Mouse (Mus musculus) left cerebral cortex, postnatal 14 days (tissue): ENCODE data around the gene Cldn18. TPM values are rescaled to one million over a fixed set of nuclear protein-coding genes. Genes with fewer than 3 reads are reported as not detected.

Source experiments
- DNase-seq, 2 experiments: peaks; one replicate each; pipeline ENCODE4 v3.0.0; 2021 to 2022; ENCODE audit warnings: low spot score in 2 of 2, mixed read lengths in 1 of 2
- intact Hi-C: fragments of 180-260 bp; cut with DNase I; formaldehyde crosslinking; loops from one replicate; pipeline ENCODE4 v1.15.1; 2025
- total RNA-seq, 2 experiments: library from RNA; stranded (reverse); gene quantifications; 2 replicates each; pipeline ENCODE4 v1.2.3; 2021

The Cldn18 gene
- total RNA-seq, 2 experiments from 2014 or later = not detected

DNA sequence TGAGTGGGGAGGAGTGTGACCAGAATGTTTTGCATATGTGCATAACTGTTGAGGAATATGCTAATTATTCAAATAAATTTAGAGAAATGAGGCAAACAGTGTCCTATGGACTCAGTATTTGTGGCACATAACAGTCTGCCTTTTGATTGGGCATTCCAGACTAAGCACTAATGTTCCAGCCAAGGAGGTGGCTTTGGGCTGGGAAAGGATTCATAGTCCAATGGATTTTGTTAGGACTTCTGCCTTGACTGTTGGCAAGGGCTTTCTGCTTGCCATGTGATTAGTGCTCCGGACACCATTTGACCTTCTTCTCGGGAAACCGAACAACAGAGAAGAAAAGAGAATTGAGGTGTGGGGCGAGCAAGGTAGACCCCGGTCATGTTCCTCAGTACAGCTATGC lies 27.3 kb downstream of the Cldn18 start:
- no peak for DNase-seq
- intact Hi-C loops = no loop called here

DNA sequence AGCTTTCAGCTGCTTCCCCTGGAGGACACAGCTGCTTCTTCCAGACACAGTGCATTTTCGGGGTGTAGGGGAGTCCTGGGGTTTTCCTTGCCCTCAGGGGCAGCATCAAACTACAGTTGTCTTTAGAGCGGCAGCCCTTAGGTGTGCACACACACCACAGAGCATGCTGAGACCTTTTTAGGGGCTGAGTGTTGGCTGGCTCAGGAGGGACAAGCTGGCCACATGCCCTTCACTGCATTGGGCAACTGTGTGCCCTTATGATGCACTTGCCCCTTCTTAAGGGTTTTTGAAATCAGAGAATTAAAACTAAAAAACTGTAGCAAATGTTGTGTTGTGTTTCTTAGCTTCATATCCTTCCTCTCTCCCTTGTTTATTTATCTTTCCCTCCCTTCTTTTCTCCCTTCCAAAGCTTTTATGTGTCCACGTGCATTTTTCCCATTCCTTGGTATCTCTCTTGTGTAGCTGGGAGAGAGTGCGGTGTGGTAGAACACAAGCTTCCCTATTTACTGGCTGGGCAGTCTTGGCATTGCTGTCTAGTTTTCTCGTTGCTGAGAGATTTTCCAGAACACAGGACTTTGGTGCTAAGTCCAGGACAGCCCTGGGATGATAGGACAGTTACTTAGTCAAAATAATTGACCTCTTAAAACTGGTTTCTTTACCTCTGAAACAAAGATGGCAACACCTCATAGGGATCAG lies 31.4 kb downstream of the Cldn18 start:
- DNase-seq = no peak
- intact Hi-C loops = no loop called here

DNA sequence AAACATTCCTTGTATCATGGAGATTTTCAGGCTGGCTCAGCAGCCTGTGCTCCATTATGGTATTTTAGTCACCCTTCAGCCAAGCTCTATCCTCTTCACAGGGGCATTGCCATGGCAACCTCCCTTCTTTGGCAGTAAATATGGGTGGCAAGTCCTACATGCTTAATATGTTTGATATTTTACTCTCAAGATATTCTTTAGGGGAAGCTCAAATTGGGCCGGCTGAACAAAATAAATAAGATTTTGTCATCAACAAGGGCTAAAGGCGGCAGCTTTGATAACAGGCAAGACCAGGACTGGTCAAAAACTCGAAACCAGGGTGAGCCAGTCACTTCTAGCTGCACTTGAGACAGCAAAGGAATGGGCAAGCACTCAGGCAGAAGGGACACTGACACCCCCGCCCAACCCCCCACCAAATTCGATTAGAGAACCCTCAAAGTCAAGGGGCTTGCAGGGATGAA lies 32.0 kb downstream of the Cldn18 start:
- peak; percentile 26 to 34 for DNase-seq
- intact Hi-C loops = no loop called here

DNA sequence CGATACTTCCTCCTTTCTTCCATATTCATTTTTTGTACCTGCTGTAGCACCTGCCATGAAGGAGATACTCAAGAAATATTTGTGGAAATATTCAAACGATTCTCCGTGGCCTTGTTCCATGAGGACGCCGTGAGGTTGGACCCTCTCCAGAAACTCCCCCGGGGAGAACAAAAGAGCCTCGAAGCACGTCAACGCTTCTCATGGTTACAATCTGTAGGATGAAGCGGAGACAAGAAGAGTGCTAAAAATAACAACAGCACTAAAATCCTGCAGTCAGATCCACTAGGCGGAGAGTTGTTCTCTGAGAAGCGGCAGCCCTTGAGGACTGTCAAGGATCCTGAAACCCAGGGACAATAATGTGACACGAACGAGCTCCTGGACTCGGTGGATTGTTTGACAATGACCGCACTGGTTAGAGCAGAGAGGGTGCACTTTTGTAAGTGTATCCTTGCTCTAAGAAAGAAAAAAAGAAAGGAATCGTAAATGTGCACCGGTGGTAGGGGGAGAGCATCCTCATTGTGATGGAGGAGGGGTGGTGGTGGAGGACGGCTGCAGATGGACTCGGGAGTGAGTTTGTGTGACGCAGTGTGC lies 35.0 kb downstream of the Cldn18 start:
- DNase-seq = peak; percentile 68 to 70
- intact Hi-C loops = no loop called here

DNA sequence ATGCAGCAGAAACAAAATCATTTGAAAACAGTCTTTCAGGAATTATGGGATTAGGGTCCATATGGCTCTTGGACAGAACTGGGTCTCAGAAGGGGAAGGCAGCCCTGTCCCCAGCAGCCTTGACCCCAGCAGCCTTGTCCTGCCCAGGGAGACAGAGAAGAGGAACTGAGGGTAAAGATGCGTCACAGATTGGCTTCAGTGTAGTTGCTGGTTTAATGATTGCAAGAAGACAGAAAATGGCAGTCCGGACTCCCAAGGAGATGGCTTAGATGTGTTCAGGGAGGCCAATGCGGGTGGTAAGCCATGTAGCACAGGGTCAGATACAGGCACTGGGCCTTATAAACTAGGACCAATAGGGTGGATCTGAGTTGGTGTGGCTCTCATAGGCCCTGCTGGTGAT lies 41.4 kb downstream of the Cldn18 start:
- intact Hi-C loops = no loop called here
- no peak for DNase-seq

DNA sequence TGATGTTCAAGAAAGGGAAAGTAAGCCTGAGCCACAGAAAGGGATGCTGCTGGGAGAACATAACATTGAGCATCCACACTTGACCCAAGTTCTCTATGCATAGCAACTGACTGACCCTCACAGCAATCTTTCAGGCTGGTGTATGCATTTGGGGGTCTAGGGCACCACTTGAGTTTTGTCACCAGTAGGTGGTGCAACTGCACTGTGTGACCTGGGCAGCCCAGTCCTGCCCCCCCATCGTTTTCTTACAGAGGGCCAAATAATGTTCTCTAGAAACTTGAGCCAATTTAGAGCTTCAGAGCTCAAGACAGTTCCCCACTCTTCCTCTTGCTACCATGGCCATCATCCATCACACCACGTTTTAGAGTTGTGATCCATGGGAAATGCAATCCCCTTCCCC lies 45.5 kb downstream of the Cldn18 start:
- no peak for DNase-seq
- intact Hi-C loops = no loop called here

DNA sequence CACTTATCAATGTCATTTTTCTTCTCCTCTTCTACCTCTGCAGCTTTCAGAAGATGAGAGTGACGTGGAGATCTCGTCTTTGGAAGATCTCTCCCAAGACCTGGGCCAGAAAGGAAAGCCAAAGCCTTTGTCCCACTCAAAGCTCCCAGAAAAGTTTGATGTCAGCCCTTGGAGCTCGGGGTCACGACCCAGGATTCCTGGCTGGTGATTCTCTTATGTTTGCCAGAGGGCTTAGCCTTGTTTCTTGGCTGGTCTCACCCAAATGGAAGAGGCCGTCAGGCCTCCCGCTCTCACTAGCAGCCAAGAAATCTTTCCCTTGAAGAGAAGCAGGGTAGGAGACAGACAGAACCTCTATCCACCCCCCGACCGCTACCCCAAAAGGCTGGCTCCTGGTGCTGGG lies 49.5 kb downstream of the Cldn18 start:
- intact Hi-C loops = loop anchor here (10.0 kb wide), 1 partner anchor 203 kb away; no protein-coding TSS in a partner anchor
- DNase-seq = no peak

DNA sequence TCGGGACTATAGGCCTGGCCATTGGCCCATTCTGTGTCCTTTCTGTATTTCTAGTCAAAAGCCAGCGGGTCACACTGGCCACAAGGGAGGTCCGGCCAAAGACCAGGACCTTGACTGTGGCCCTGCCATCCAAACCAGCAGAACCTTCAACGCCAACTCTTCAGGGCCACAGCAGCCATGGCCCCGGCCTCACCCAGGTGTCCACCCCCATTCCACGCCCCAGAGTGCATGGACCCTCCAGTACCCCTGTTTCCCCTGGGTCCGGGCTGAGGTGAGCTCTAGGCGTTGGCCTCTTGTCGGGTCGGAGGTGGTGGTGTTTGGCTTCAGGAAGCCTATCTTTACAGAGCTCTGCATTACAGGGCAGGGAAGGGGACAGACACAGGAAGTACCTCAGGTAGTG lies 54.2 kb downstream of the Cldn18 start:
- DNase-seq = no peak
- intact Hi-C loops = loop anchor here (5.0 to 10.0 kb wide), 2 partner anchors 76 to 198 kb away; no protein-coding TSS in a partner anchor

DNA sequence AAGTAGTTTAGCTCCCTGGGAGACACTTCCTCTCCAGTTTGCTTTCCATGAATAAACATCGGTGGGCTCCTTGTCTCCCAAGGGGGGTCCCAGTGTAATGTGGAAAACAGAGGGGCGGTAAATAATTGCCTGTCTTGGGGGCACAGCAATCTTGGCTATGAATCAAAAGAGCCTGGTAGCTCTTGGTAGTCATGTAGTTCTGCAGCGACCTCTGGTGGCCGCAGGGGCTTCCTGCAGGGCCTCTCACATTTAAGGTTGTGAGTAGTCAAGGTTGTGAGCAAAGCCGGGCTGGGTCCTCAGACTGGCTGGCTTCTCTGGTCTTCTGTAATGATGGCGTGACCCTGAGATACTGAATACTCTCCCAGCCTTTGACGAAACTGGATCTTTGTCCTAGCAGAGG lies 54.7 kb downstream of the Cldn18 start:
- intact Hi-C loops = loop anchor here (5.0 to 10.0 kb wide), 2 partner anchors 75 to 198 kb away; no protein-coding TSS in a partner anchor
- DNase-seq = peak; percentile 76 to 80

DNA sequence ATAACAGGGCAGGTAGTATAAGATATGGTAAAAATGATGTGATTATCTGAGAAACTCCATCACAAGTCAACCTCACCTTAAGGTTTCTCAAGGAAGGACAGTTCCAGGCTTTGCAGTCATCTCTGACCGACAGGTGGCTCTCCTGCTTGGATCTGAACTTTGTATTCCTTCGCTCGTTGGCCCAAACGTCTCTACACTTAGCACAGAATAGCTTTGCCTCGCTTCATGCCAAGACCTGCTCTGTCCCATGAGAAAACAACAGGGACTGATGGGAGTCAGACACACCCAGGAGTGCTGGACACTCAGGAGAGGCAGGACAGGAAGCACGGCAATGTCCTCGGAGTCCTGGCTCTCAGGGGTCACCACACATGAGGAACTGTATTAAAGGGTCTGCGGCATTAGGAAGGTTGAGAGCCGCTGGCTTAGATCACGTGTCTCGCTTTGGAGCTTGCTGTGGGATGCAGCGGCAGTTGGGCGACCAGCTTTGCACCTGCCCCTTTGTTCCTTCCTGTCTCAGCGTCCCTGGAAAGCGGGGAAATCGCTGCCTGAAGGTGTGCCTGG lies 55.4 kb downstream of the Cldn18 start:
- no peak for DNase-seq
- intact Hi-C loops = loop anchor here (5.0 to 10.0 kb wide), 2 partner anchors 74 to 197 kb away; no protein-coding TSS in a partner anchor

DNA sequence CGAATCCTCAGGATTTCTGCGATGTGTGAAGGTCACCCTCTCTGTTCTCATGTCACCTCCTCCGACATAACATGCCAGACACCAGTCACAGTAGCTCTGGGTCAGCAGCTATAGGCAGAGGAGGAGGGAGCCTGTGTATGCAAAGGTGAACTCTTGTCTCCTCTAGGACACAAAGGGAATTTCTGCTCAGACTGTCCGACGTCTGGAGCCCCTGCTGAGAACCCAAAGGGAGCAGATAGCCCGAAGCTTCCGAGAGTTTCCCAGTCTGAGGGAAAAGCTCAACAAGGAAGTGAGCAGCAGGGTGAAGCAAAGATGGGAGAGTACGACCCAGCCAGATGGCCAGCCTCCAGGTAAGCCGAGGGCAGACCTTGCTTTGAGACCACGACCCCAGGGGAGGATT lies 56.3 kb downstream of the Cldn18 start:
- DNase-seq = no peak
- intact Hi-C loops = loop anchor here (5.0 to 10.0 kb wide), 2 partner anchors 73 to 196 kb away; no protein-coding TSS in a partner anchor

DNA sequence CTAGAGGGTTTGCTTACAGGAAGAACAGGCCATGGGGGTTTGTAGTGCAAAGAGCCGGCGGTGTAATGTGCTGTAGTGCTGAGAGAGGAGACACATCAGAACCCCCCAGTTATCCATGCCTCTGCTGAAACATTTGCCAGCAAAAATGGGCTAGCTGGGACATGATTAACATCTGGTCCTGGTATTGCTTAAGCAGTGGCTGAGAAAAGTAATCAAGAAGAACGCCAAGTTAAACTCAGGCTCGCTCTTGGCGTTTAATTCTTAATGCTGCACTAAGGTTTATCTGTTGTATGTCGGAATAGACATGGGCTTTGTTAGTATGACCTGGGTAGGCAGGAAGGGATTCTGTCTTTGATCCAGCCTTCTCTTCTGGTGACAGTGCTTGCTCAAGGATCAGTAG lies 71.0 kb downstream of the Cldn18 start:
- intact Hi-C loops = no loop called here
- DNase-seq = no peak

DNA sequence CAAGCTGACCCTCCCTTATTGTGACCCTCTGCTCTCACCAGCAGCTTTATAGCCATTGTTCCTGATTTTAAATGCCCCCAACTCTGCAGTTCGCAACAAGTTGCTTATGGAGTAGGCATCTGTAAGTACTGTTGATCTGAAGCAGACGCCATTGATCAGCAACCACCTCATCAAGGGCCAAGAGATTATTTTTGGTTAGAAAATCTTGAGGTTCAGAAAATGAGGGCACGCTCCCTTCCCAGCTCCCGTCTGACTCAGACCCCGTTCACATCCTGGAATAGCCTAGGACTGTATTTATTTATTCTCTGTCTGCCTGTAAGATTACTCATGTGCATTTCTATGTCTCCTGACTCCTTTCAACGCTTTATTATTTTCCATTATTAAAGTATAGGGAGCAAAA lies 71.7 kb downstream of the Cldn18 start:
- intact Hi-C loops = no loop called here
- DNase-seq = no peak

DNA sequence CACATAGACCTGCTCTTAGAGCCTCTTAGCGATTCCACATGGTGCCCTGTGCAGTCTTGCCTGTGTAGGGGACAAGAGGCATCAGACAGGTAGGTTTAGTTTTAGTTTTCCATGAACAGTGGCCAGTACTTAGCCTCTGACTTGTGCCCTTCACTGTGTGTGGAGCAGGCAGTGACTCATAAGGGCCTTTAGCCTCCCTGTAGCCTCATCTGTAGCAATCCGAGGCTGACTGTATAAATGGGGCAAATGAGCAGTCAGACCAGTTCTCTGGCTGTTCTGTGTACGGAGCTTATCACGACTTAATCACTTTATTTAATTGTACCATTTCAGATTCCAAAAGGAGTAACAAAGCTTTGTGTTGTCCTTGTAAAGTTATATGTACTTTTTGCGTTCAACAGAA lies 77.1 kb downstream of the Cldn18 start:
- DNase-seq = no peak
- intact Hi-C loops = no loop called here

Other genes with a start within 250 kb of the Cldn18 start
- gene Armc8, start 148.4 kb downstream of the Cldn18 start, total RNA-seq = 10 to 100 TPM; 51.2 to 54.6 TPM
- gene Dbr1, start 141.5 kb downstream of the Cldn18 start, total RNA-seq = 10 to 100 TPM; 10.7 to 11.5 TPM
- not detected for gene A4gnt, start 104.8 kb downstream of the Cldn18 start, total RNA-seq
- 10 to 100 TPM; 23.8 to 32.3 TPM for gene Dzip1l, start 87.8 kb downstream of the Cldn18 start, total RNA-seq
- gene Sox14, start 158.9 kb upstream of the Cldn18 start, total RNA-seq = not detected